Mouse (Mus musculus) spleen, adult 2 months (tissue): Measurements from ENCODE around the gene Wdhd1. TPM values are rescaled to one million over a fixed set of nuclear protein-coding genes. Genes with fewer than 3 reads are reported as not detected.

Source experiments
- DNase-seq, 2 experiments: peaks; one replicate each; pipeline versions ENCODE4 v3.0.0 to v3.0.0-alpha.2; 2012 to 2021; ENCODE audit warnings: low spot score in 2 of 2, low read depth in 1 of 2
- H3K27ac ChIP-seq: fragments of 200-500 bp; 2 replicates; pipeline ENCODE4 v1.5.1; 2012; ENCODE audit warnings: low read length, inconsistent platforms; ENCODE audit not compliant: insufficient read depth
- H3K27me3 ChIP-seq: fragments of 200-500 bp; 2 replicates; pipeline ENCODE4 v1.6.1; 2012; ENCODE audit warnings: mild to moderate bottlenecking, moderate library complexity, low read length, inconsistent platforms; ENCODE audit not compliant: control insufficient read depth, insufficient read depth
- H3K36me3 ChIP-seq: fragments of 200-500 bp; 2 replicates; pipeline ENCODE4 v1.6.1; 2012; ENCODE audit warnings: mild to moderate bottlenecking, low read length, inconsistent platforms; ENCODE audit not compliant: control insufficient read depth, insufficient read depth
- H3K4me1 ChIP-seq: fragments of 200-500 bp; 2 replicates; pipeline ENCODE4 v1.6.1; 2011; ENCODE audit warnings: inconsistent platforms; ENCODE audit not compliant: control insufficient read depth, insufficient read depth, insufficient read length
- H3K4me3 ChIP-seq: fragments of 200-500 bp; 2 replicates; pipeline ENCODE4 v1.5.1; 2011; ENCODE audit warnings: mild to moderate bottlenecking, inconsistent platforms; ENCODE audit not compliant: insufficient read depth, insufficient read length; ENCODE audit errors: extremely low read depth
- CTCF ChIP-seq: fragments of 200-500 bp; IDR thresholded peaks from 2 replicates; pipeline ENCODE4 v1.5.1; 2011; ENCODE audit warnings: mild to moderate bottlenecking, inconsistent platforms; ENCODE audit not compliant: insufficient read depth, insufficient read length, insufficient replicate concordance; ENCODE audit errors: extremely low read depth
- POLR2A ChIP-seq: fragments of 200-500 bp; IDR thresholded peaks from 2 replicates; pipeline ENCODE4 v1.6.1; 2011; ENCODE audit warnings: low read depth, low read length, inconsistent platforms
- whole genome bisulfite sequencing: fragments of 180-500 bp; shearing (Covaris S2); methylation state at CpG from one replicate; pipeline ENCODE4 v1.1.7; 2018; 5-methylcytosine and 5-hydroxymethylcytosine counted together
- polyA plus RNA-seq: library from polyadenylated mRNA; depleted of rRNA; stranded (reverse); fragments of >200 nt; gene quantifications from 2 replicates; pipeline ENCODE4 v1.2.3, GENCODE M21; 2012

Wdhd1 gene
- polyA plus RNA-seq, 1 experiment, result 2.7 TPM

GRCm38 (mm10) chr14:47307669-47308068 lies 31.0 kb upstream of the Wdhd1 start:
- Histone ChIP-seq H3K4me1 (peaks cover 3% of the 10 kb centered on the region; the same call in 1 of the 2 replicates), H3K36me3 (peaks cover 21% of the 10 kb centered on the region), H3K27ac (no peak overlapping the region), H3K4me3 (no peak overlapping the region), H3K27me3 (no peaks in the 10 kb centered on the region)
- TF ChIP-seq CTCF, result no peak
- 84% methylated on average over 3 of the region's 3 CpGs for WGBS
- no peak for DNase-seq

DNA sequence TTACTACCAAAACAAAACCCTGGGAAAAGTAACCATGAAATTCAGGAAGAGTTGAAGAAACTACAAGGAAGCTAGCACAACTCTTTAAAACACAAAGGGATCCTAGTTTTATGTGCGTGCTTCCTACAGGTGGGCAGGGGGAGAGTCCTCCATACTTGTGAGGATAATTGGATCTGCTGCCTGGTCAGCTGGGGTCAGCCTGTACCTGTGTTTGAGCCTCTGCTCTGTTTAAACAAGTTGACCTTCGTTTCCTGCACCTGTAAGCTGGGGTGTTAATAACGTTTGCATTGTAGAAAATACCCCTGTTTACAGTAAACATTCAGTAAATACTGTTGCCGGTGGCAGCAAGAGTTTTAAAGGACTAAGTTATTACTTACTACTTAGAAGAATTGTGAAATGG lies 29.3 kb upstream of the Wdhd1 start:
- H3K27ac ChIP-seq, result no peak overlapping the region
- peaks cover 12% of the 10 kb centered on the region for H3K36me3 ChIP-seq
- DNase-seq, result no peak
- H3K4me3 ChIP-seq, result no peak overlapping the region
- TF ChIP-seq CTCF (no peak), POLR2A (no peak)
- 80% methylated on average over 4 of the region's 4 CpGs for WGBS
- H3K27me3 ChIP-seq, result no peaks in the 10 kb centered on the region
- H3K4me1 ChIP-seq, result peaks cover 3% of the 10 kb centered on the region; the same call in 1 of the 2 replicates

DNA sequence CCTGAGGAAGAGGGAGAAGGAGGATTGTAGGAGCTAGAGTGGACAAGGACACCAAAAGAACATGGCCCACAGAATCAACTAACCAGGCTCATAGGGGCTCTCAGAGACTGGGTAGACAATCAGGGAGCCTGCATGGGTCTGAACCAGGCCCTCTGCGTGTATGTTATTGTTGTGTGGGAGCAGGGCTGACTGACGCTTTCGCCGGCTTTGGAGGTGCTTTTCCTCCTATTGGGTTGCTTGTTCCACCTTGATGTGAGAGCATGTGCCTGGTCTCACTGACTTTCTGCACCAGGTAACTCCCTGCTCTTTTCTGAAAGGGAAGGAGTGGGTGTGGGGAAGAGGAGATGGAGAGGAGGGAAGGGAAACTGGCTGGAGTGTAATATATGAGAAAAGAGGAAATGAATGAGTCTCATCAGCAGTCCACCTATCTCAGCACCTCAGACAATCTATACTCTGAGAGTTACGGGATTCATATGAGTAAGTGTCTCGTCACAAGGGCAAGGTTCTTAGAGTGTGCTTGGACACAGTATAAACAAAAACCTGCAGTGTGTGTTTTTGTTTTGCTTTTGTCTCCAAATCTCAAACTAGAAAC lies 28.3 kb upstream of the Wdhd1 start:
- H3K4me1 ChIP-seq, result peaks cover 4% of the 10 kb centered on the region; the same call in 1 of the 2 replicates
- H3K36me3 ChIP-seq, result peaks cover 4% of the 10 kb centered on the region
- H3K27me3 ChIP-seq, result no peaks in the 10 kb centered on the region
- 78% methylated on average over 6 of the region's 6 CpGs for WGBS
- DNase-seq, result no peak
- H3K27ac ChIP-seq, result no peak overlapping the region
- TF ChIP-seq POLR2A (no peak), CTCF (no peak)
- no peak overlapping the region for H3K4me3 ChIP-seq

DNA sequence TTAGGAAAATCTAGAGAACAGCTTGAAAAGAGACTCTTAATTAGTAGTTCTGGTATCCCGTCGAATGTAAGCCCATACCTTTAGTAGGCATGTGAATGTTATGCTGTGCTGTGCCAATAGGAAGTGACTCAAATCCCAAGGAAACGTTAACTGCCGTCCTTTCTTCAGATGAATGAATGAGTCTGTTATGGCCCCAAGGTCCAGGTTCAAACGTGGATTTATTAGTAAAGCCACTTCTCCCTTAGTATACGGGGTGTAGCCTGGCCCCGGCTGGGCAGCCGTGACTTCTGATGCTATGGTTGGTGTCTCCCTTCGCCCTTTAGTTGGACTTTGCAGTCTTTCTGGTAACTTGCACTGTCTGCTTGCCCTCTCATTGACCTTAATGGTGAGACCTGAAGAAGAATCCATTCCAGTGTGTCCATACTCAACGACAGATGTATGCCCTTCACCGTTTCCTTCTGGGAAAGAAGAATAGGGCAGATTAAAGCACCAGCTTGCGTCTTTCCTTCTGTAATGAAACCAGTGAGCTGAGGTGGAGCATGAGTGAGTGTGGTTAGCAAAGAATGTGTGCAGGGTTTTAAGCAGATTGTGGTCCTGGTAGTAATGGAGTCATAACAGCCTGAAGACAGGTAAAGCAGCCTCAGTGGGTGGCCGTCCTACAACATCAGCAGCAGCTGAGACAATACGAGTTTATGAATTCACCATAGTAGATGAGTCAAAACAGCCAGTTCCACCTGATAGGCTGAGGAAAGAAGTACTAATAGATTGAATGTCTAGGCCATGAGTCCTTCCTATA lies 26.4 kb upstream of the Wdhd1 start:
- 82% methylated on average over 14 of the region's 14 CpGs for WGBS
- TF ChIP-seq CTCF, result no peak
- no peak for TF ChIP-seq POLR2A
- peaks cover 2% of the 10 kb centered on the region; the same call in 1 of the 2 replicates for H3K36me3 ChIP-seq
- H3K4me1 ChIP-seq, result peaks cover 4% of the 10 kb centered on the region; the same call in 1 of the 2 replicates
- DNase-seq, result no peak
- no peak overlapping the region for H3K27ac ChIP-seq
- H3K27me3 ChIP-seq, result no peaks in the 10 kb centered on the region
- no peak overlapping the region for H3K4me3 ChIP-seq

- WGBS, result under 1% methylated on average over 15 of the region's 15 CpGs
- H3K27me3 ChIP-seq, result no peaks in the 10 kb centered on the region
- peak overlapping the region; percentile 100 for H3K4me3 ChIP-seq
- peaks cover 2% of the 10 kb centered on the region; the same call in 1 of the 2 replicates for H3K4me1 ChIP-seq
- TF ChIP-seq POLR2A (no peak), CTCF (no peak)
- DNase-seq, result no peak
- peaks cover 2% of the 10 kb centered on the region; the same call in 1 of the 2 replicates for H3K36me3 ChIP-seq
- peak overlapping the region; percentile 50 for H3K27ac ChIP-seq
These were observed 22.2 kb upstream of the Wdhd1 start for GRCm38 (mm10) chr14:47298819-47299261.

DNA sequence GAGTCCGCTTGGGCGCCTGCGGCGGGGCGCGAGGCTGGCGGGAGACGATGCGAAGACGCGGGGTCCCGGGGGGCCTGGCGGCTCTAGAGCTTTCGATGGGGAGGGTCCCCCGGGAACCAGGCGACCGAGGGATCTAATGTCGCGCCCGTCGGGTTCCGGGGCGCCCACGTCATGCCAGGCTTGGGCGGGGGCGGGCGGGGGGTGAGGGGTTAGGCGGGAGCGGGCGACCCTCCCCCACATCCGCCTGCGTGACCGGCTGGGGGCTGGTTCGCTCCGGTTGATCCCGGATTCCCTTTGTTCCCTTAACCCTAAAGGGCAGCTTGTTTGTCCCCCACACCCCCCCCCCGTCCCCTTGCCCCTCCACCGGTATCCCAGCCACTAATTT lies 21.7 kb upstream of the Wdhd1 start:
- WGBS, result under 1% methylated on average over 38 of the region's 38 CpGs

More for the DNA sequence above, 21.7 kb upstream of the Wdhd1 start:
- no peak for DNase-seq
- peak overlapping the region; percentile 100 for H3K4me3 ChIP-seq
- TF ChIP-seq CTCF, result no peak
- no peak for TF ChIP-seq POLR2A
- H3K27me3 ChIP-seq, result no peaks in the 10 kb centered on the region
- H3K36me3 ChIP-seq, result peaks cover 2% of the 10 kb centered on the region; the same call in 1 of the 2 replicates
- H3K4me1 ChIP-seq, result peaks cover 2% of the 10 kb centered on the region; the same call in 1 of the 2 replicates
- peak overlapping the region; percentile 98 for H3K27ac ChIP-seq
